Mouse (Mus musculus): ENCODE measurements around the gene Hist1h2ac.
A peak's percentile ranks its signal among the peaks of the same experiment; 100 is the strongest.

Gene Hist1h2ac

DNA sequence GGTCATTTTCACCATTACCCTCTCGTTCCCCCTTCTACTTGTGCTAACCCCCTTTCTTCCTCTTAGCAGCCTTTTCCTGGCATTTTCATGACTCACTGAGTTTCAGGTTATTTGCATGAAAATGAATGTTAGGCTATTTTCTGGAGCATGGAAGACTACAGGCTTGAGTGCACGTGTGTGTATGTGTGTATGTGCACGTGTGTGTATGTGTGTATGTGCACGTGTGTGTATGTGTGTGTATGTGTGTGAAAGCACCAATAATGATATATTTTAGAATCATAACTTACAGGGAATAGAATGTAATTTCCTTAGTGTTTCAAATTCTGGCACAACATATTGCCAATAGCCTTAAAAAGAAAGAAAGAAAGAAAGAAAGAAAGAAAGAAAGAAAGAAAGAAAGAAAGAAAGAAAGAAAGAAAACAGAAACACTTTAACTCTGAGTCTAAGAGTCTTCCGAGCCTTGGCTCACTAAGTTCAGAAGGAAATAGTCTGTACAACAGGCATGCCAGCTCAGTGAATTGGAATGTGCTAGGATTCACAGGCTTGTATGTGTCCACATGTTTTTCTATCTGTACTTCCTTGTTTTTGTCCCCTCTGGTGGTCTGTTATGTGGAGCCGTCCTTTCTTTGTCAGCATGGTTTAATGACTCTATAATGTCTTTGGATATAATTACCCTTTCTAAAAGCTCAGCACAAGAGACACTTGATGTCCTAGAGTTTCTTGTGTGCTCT is 23.9 kb downstream of the Hist1h2ac start:
- peak in 1 of 2 experiments; percentile 23 for DNase-seq (ENCODE audit: low spot score in 2 of 2)

Data from spleen, postnatal 4 days (tissue).